Mouse (Mus musculus) embryonic fibroblast, embryonic 13.5 days (primary cell): ENCODE measurements around the gene Elavl3.

ENCODE experiments used
- CTCF ChIP-seq: IDR thresholded peaks from 2 replicates; pipeline ENCODE4 v1.5.1; 2011; ENCODE audit warnings: mild to moderate bottlenecking, control low read depth, low read length, moderate library complexity, borderline replicate concordance; ENCODE audit not compliant: insufficient read depth
- POLR2A ChIP-seq: IDR thresholded peaks from 2 replicates; pipeline ENCODE4 v1.6.1; 2011; ENCODE audit warnings: low read depth, mild to moderate bottlenecking, control low read depth, low read length, moderate library complexity

DNA sequence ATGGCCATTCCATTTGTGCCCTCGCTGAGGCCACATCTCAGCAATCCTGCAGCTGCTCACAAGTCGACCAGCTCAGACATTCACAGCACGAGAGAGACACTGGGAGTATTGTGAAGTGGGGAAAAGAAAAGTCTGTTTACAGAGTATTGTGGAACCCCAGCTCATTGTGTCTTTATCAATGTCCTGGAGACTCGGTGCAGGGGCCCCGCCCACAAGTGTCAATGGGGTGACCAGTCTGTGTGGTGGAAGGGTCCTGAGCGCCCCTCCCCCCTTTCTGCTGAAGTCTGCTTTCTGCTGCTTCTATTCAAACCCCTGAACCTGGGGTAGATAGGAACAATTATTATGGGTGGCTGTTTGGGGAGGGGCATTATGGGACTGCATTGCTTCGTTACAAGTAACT lies 23.4 kb downstream of the Elavl3 start:
- no peak for TF ChIP-seq POLR2A
- no peak for TF ChIP-seq CTCF
